Comparison of ENCODE assay signal across 8 mouse cellular contexts in genomic region chr16:13371740-13372287, GRCm38 (mm10).
DNase-seq lines count a peak whose midpoint lies in the region; ATAC-seq lines count a peak whose summit lies in the region.

No protein-coding gene starts in this region.

- peaks cover 14% of the 10 kb centered on the region for H3K4me1 ChIP-seq in hindbrain, embryonic 10.5 days (replicated peaks)
- peaks cover 12% of the 10 kb centered on the region for H3K4me1 ChIP-seq in lung, embryonic 15.5 days

- no peak overlapping the region for H3K4me3 ChIP-seq in hindbrain, embryonic 10.5 days
- H3K4me3 ChIP-seq in lung, embryonic 15.5 days, result no peak overlapping the region

- peak; percentile 85 for DNase-seq in R1 (ENCODE audit: low read depth, low spot score)
- DNase-seq in cerebellum, postnatal 25 days, result peak; percentile 90 to 97
- peak; percentile 56 to 72 for DNase-seq in frontal cortex, postnatal 14 days (ENCODE audit: low spot score in 2 of 2)
- DNase-seq in hindbrain, embryonic 10.5 days (ENCODE audit: low spot score), result peak; percentile 54
- peak; percentile 88 for DNase-seq in layer of hippocampus, adult 9-11 months
- peak; percentile 86 for DNase-seq in ovary, postnatal 36 days (ENCODE audit: low spot score)
- DNase-seq in thymus, postnatal 25 days, result no peak

- 38% methylated on average over 11 of the region's 11 CpGs for WGBS in hindbrain, embryonic 10.5 days
- 21% methylated on average over 11 of the region's 11 CpGs for WGBS in lung, embryonic 15.5 days

- no peak overlapping the region for H3K27ac ChIP-seq in hindbrain, embryonic 10.5 days
- H3K27ac ChIP-seq in lung, embryonic 15.5 days, result no peak overlapping the region

- H3K9ac ChIP-seq in lung, embryonic 15.5 days, result no peak overlapping the region

- no peaks in the 10 kb centered on the region for H3K27me3 ChIP-seq in hindbrain, embryonic 10.5 days (ENCODE audit: insufficient read depth, poor library complexity, severe bottlenecking)
- no peaks in the 10 kb centered on the region for H3K27me3 ChIP-seq in lung, embryonic 15.5 days

- peak; percentile 85 for ATAC-seq in lung, embryonic 15.5 days (ENCODE audit: borderline replicate concordance, extremely low read depth, low FRiP score, low TSS enrichment)

- no peaks in the 10 kb centered on the region for H3K9me3 ChIP-seq in hindbrain, embryonic 10.5 days
- no peaks in the 10 kb centered on the region for H3K9me3 ChIP-seq in lung, embryonic 15.5 days

- no peak overlapping the region for H3K4me2 ChIP-seq in lung, embryonic 15.5 days

- no peaks in the 10 kb centered on the region for H3K36me3 ChIP-seq in hindbrain, embryonic 10.5 days
- H3K36me3 ChIP-seq in lung, embryonic 15.5 days, result no peaks in the 10 kb centered on the region
